Mouse (Mus musculus): Measurements from ENCODE around the gene Siae. TPM values are rescaled to one million over a fixed set of nuclear protein-coding genes. Genes with fewer than 3 reads are reported as not detected.

The Siae gene
- polyA plus RNA-seq, 1 experiment from 2014 or later, result 15.0 TPM

DNA sequence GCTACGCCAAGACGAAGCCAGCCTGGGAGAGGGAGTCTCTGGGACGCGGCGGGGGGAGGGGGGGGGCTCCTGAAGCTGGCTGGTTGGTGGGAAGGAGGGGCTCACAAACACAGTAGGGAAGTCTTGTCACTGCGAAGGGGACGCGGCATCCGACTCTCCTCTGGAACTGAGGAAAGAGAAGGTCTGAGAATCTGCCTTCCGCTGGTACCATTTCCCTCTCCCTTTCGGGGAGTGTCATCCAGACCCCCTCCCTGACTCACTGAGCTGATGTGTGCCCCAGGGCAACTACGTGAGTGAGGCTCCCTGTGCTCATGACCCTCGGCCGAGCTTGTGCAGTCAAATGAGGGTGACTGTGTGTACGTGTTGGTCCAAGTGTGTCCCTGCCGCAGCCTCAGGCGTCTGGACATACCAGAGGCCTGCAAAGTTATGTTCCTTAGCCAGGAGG is 10.3 kb upstream of the Siae start:
- Histone ChIP-seq H3K9me3 (ENCODE audit: control insufficient read depth) (no peaks in the 10 kb centered on the region), H3K4me1 (replicated peaks; ENCODE audit: control insufficient read depth, insufficient read depth, low read length) (no peaks in the 10 kb centered on the region), H3K4me2 (replicated peaks; ENCODE audit: low read depth) (peak overlapping the region; percentile 72), H3K36me3 (ENCODE audit: control insufficient read depth, insufficient read depth) (no peaks in the 10 kb centered on the region), H3K27me3 (replicated peaks; ENCODE audit: control insufficient read depth, insufficient read depth, low read length) (peaks cover 17% of the 10 kb centered on the region), H3K9ac (ENCODE audit: low read depth, low read length) (no peak overlapping the region), H3K27ac (ENCODE audit: low read depth, low read length) (no peak overlapping the region), H3K4me3 (ENCODE audit: low read depth, low read length) (peak overlapping the region; percentile 37)
- no peak for TF ChIP-seq CTCF (IDR thresholded peaks at IDR 0.05; ENCODE audit: low read depth)
- no peak for ATAC-seq
- WGBS, result 24% methylated on average over 17 of the region's 17 CpGs

DNA sequence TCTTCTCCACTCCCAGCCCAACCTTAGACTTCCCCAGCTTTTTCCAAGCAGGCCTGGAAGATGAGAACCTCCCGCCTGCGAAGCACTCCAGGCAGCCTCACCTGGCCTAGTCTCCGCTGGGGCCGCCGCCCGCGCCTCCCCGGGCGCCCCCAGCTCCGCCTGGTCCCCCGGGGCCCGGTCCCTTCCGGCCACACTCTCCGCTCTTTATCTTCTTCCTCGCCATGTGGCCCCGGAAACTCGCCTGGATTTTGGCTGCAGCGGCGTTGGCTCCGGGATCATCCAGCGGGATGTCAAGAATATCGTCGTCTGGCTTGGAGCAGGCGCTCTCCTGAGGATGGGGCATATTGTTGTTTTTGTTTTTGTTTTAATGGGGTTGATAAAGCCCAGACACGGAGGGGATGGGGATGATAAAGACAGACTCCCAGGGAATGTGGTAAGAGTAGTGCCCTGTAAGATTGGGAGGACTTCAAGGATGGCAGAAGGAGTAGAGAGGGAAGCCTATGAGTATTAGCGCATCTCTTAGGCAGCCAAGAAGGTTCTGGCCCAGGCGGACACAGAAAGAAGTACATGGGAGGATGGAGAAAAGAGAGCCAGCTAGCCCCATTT is 9.5 kb upstream of the Siae start:
- WGBS, result 36% methylated on average over 27 of the region's 27 CpGs
- Histone ChIP-seq H3K36me3 (ENCODE audit: control insufficient read depth, insufficient read depth) (no peaks in the 10 kb centered on the region), H3K4me3 (ENCODE audit: low read depth, low read length) (no peak overlapping the region), H3K4me1 (replicated peaks; ENCODE audit: control insufficient read depth, insufficient read depth, low read length) (no peaks in the 10 kb centered on the region), H3K4me2 (replicated peaks; ENCODE audit: low read depth) (0 out of 2 replicates have a peak overlapping the region, but pooled peaks have one; percentile 3), H3K9ac (ENCODE audit: low read depth, low read length) (no peak overlapping the region), H3K27me3 (replicated peaks; ENCODE audit: control insufficient read depth, insufficient read depth, low read length) (peaks cover 20% of the 10 kb centered on the region), H3K9me3 (ENCODE audit: control insufficient read depth) (no peaks in the 10 kb centered on the region), H3K27ac (ENCODE audit: low read depth, low read length) (no peak overlapping the region)
- no peak for TF ChIP-seq CTCF (IDR thresholded peaks at IDR 0.05; ENCODE audit: low read depth)
- ATAC-seq, result no peak

DNA sequence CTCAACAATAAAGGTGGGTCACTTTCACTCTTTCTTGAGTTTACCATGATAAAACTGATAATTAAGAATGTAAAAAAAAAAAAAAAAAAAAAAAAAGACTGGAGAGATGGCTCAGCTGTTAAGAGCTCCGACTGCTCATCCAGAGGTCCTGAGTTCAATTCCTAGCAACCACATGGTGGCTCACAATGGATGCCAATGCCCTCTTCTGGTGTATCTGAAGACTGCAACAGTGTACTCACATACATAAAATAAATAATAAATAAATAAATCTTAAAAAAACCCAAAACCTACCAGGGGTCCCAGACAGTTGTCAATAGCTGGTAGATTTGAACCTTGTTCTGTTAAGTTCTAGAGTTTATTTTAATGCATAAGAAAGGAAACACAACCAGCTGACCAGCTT is 8.6 kb upstream of the Siae start:
- no peak for ATAC-seq
- no peaks in the 10 kb centered on the region for H3K9me3 ChIP-seq (ENCODE audit: control insufficient read depth)
- no peak overlapping the region for H3K9ac ChIP-seq (ENCODE audit: low read depth, low read length)
- 0 out of 2 replicates have a peak, but pooled peaks cover 4% of the 10 kb centered on the region for H3K4me1 ChIP-seq (replicated peaks; ENCODE audit: control insufficient read depth, insufficient read depth, low read length)
- H3K4me3 ChIP-seq (ENCODE audit: low read depth, low read length), result no peak overlapping the region
- H3K36me3 ChIP-seq (ENCODE audit: control insufficient read depth, insufficient read depth), result no peaks in the 10 kb centered on the region
- WGBS, result 91% methylated on average over 1 of the region's 1 CpGs
- no peak overlapping the region for H3K27ac ChIP-seq (ENCODE audit: low read depth, low read length)
- H3K27me3 ChIP-seq (replicated peaks; ENCODE audit: control insufficient read depth, insufficient read depth, low read length), result peaks cover 29% of the 10 kb centered on the region
- peak; percentile 37 for TF ChIP-seq CTCF (IDR thresholded peaks at IDR 0.05; ENCODE audit: low read depth)
- H3K4me2 ChIP-seq (replicated peaks; ENCODE audit: low read depth), result no peak overlapping the region

DNA sequence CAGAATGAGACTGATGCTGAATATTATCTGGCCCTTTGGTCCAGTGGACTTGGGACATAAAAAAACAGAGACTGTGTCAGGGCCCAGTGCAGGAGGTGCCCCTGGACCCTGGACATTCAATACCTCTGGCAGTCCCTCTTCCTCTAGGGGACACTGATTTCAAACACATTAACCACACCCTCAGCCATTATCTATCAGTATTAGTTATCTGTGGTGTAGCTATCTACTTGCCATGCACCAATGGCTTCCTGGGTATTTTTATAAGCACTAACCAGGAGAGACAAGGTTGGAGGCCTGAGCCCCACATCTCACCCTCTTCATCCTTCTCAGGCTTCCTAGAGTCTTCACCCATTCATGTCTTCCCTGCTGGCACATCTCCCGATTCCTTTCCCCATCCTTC is 5.1 kb upstream of the Siae start:
- peaks cover 41% of the 10 kb centered on the region for H3K27me3 ChIP-seq (replicated peaks; ENCODE audit: control insufficient read depth, insufficient read depth, low read length)
- H3K27ac ChIP-seq (ENCODE audit: low read depth, low read length), result no peak overlapping the region
- ATAC-seq, result no peak

DNA sequence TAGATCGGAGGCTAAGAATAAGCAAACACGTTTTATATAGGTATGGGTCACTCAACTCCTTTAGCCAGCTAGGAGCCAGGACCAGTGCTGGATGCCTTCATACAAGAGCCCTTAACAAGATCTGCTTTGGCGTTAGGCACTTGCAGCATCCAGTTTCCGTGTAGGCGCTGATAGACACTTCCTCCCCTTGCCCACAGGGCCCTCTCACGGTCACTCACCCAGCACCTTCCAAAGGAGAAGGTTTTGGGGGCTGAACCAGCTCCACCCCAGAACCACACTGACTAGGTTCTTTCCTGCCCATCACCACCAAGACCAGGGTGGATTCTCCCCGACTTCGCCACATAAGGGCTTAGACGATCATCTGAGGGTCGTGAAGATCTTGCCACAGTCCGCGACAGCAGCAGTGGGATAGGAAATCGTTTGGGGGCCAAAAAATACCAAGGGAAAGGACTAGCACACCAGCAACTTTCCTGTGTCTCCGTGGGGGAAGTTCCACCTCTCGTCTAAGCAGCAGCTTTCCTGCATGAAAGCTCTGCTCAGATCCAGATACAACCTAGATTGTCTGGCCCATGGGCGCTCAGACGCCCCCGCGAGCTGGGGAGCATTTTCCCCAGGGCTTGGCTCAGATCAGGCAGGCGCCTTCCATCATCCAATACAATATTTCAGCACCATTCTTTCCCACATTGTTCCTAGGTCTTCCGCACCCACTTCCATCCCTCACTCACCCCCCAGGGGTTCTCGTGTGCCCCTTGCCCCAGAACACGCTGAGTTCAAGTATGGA is 3.6 kb upstream of the Siae start:
- Histone ChIP-seq H3K9ac (ENCODE audit: low read depth, low read length) (no peak overlapping the region), H3K4me1 (replicated peaks; ENCODE audit: control insufficient read depth, insufficient read depth, low read length) (0 out of 2 replicates have a peak, but pooled peaks cover 4% of the 10 kb centered on the region), H3K36me3 (ENCODE audit: control insufficient read depth, insufficient read depth) (no peaks in the 10 kb centered on the region), H3K9me3 (ENCODE audit: control insufficient read depth) (no peaks in the 10 kb centered on the region), H3K4me3 (ENCODE audit: low read depth, low read length) (peak overlapping the region; percentile 34), H3K4me2 (replicated peaks; ENCODE audit: low read depth) (peak overlapping the region; percentile 65), H3K27ac (ENCODE audit: low read depth, low read length) (no peak overlapping the region), H3K27me3 (replicated peaks; ENCODE audit: control insufficient read depth, insufficient read depth, low read length) (peaks cover 28% of the 10 kb centered on the region)
- ATAC-seq, result 0 out of 2 replicates have a peak, but pooled peaks have one; percentile 28
- WGBS, result 3% methylated on average over 23 of the region's 23 CpGs
- TF ChIP-seq CTCF (IDR thresholded peaks at IDR 0.05; ENCODE audit: low read depth), result no peak

More for the DNA sequence above, 5.1 kb upstream of the Siae start:
- Histone ChIP-seq H3K36me3 (ENCODE audit: control insufficient read depth, insufficient read depth) (no peaks in the 10 kb centered on the region), H3K9me3 (ENCODE audit: control insufficient read depth) (no peaks in the 10 kb centered on the region), H3K4me1 (replicated peaks; ENCODE audit: control insufficient read depth, insufficient read depth, low read length) (0 out of 2 replicates have a peak, but pooled peaks cover 4% of the 10 kb centered on the region), H3K4me3 (ENCODE audit: low read depth, low read length) (no peak overlapping the region), H3K9ac (ENCODE audit: low read depth, low read length) (no peak overlapping the region), H3K4me2 (replicated peaks; ENCODE audit: low read depth) (no peak overlapping the region)
- 58% methylated on average over 1 of the region's 1 CpGs for WGBS
- TF ChIP-seq CTCF (IDR thresholded peaks at IDR 0.05; ENCODE audit: low read depth), result no peak

DNA sequence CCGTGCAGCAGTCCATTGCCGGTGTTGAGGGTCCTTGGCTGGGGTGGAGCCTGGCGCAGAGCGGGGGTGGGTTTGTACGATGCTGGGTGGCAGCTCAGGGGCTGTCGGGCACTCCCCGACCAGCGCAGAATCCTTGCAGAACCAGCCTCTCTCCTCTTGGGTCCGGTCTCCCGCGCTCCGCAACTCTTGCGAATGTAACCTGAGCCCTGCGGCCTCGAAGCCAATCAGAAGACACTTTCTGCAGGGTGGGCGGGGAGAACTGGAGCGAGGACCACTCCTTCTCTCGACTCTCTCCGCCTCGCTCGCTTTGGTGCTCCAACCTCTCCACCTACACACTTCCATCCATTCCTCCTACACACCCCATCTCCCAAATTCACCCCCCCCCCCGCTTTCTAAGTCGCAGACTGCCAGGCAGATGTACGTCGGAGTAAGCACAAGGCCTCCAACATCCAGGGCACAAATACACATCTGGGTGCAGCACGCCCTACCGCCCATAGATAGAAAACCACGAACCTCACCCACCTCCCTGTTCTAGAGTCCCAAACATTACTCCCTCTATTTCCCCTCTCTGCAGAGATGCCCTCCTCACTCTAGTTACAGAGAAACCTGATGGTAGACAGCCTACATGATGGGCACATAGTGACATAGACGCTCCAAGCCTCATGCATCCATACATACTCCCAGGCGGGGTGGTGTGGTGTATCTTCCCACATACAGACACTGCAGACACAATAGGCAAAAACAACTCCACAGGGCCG is 2.8 kb upstream of the Siae start, which contains the start of gene Nrgn:
Gene Nrgn (minus strand): TSS at position 369 of the 758 bp plus-strand sequence.
- no peak for TF ChIP-seq CTCF (IDR thresholded peaks at IDR 0.05; ENCODE audit: low read depth)
- Histone ChIP-seq H3K4me2 (replicated peaks; ENCODE audit: low read depth) (peak within 1 kb of the TSS; percentile 65), H3K9ac (ENCODE audit: low read depth, low read length) (no peak within 1 kb of the TSS), H3K36me3 (ENCODE audit: control insufficient read depth, insufficient read depth) (no peaks in the 10 kb centered on the region), H3K27ac (ENCODE audit: low read depth, low read length) (no peak within 1 kb of the TSS), H3K4me3 (ENCODE audit: low read depth, low read length) (peak within 1 kb of the TSS; percentile 34), H3K9me3 (ENCODE audit: control insufficient read depth) (no peaks in the 10 kb centered on the region), H3K27me3 (replicated peaks; ENCODE audit: control insufficient read depth, insufficient read depth, low read length) (peaks cover 28% of the 10 kb centered on the region), H3K4me1 (replicated peaks; ENCODE audit: control insufficient read depth, insufficient read depth, low read length) (0 out of 2 replicates have a peak, but pooled peaks cover 4% of the 10 kb centered on the region)
- peak; percentile 87 for ATAC-seq
- WGBS, result 4% methylated on average over 31 of the region's 31 CpGs

Data from intestine, postnatal 0 days (tissue).